Mouse (Mus musculus): ENCODE data around the gene Gm40460.
A peak's percentile ranks its signal among the peaks of the same experiment; 100 is the strongest.
"Not testable (repeated sequence)": the region's sequence is repeated elsewhere in the genome, so short reads cannot be mapped to it uniquely, and the experiment has no call there.

The Gm40460 gene

DNA sequence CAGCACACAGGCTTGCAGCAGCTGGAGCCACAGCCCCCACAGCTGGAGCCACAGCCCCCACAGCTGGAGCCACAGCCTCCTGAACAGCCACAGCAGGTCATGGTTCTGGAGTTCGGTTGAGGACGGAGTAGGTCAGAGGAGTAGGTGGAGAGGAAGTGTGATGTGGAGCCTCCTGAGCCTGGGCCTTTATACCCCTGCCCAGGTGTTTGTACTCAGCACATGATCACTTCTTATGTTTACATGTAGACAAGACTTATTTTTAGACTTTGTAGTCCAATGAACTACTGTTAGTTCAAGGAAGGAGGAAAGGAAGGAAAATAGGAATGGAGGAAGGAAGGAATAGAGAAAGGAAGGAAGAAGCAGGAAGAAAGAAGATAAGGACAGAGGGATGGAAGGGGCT lies at the start of gene Gm40460:
Gm40460 (minus strand) TSS at position 101 of the 400 bp plus-strand sequence.
- DNase-seq (ENCODE audit: low read depth, low spot score), result no peak

DNA sequence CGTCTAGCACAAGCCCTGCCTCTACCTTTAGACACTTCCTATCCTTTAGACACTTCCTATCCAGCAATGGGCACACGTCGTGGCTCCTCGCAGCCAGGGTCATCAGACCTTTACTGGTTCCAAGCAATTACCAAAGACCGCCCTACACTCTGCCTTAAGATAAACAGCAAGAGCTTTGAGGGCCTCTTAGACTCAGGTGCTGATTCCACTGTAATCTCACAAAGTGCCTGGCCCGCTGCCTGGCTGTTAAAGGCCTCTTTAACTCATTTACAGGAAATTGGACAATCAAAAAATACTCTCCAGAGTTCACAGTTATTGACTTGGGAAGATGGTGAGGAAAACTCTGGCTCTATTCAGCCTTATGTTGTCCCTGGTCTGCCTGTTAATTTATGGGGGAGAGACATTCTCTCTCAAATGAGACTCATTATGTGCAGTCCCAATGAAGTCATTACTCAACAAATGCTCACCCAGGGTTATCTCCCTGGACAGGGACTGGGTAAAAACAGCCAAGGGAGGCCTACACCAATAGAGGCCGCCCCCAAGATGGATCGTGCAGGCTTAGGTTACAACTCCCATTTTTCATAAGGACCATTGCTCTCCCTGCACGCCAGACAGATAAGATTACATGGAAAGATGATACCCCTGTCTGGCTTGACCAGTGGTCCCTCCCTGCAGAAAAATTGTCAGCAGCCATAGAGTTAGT lies 45.2 kb upstream of the Gm40460 start:
- not testable (repeated sequence) for DNase-seq (ENCODE audit: low read depth, low spot score)

DNA sequence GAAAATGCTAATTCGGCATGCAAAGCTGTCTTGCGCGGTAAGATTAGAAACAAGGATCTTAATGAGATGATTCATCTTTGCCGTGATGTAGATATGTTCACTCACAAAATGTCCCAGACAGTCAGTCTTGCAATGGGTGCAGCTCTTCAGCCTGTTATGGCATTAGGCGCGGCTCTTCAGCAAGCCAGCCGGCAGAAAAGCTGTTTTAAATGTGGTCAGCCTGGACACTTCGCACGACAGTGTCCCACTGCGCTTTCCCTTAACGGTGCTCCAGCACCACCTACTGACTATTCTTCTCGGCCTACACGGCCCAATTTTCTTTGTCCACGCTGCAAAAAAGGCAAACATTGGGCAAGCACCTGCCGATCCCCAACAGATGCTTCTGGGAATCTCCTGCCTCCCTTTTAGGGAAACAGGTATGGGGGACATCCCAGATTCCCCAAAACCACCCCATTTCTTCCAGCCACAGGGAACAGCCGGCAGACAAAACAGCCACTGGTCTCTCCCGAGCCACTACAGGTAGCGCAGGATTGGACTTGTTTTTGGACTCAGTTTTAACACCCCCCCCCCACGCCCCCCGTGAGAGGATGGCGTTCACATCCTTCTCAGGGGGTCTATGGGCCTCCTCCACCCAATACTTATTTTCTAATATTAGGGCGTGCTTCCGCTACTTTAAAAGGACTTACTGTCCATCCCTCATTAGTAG lies 44.4 kb upstream of the Gm40460 start:
- peak; percentile 12 for DNase-seq (ENCODE audit: low read depth, low spot score)

DNA sequence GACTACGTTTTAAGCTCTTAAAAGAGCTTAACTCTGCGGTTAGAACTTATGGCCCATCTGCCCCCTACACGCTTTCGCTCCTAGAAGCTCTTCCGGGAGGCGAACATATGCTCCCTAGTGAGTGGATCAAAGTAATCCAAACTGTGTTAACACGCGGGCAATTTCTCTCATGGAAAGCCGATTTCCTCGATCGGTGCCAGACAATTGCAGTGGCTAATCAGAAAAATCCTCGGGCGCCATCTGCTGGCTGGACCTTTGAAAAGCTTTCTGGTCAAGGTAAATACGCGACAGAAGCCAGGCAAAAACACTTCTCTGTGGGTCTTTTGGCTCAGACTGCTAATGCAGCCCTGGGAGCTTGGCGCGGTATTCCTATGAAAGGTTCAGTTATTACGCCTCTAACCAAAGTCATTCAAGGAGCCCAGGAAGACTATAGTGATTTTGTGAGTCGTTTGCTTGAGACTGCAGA lies 43.8 kb upstream of the Gm40460 start:
- peak; percentile 79 for DNase-seq (ENCODE audit: low read depth, low spot score)

DNA sequence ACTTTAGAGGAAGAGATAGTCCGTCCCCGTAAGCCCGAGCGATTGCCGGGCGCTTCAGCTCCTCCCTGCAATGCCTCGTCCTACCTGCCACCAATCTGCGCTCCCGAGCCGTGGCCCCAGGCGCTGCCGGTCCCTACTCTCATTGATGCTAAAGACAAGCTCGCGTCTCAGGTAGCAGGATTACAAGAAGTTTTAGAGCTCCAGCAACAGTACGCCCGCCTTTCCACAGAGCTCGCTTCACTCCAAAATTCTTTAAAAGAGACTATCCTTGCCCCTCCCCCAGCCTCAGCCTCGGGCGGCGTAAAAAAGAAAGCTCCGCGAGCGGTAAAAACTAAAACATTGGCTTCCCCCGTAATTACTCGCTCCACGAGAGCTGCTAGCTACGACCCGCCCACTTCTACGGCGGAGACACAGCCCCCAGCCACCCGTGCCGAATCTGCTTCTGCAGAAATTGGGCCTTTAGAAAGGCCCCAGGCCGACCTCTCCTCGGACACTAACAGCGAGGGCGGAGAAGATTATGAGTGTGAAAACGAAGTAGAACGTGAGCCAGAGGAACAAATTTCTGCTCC lies 43.2 kb upstream of the Gm40460 start:
- DNase-seq (ENCODE audit: low read depth, low spot score), result peak; percentile 21

DNA sequence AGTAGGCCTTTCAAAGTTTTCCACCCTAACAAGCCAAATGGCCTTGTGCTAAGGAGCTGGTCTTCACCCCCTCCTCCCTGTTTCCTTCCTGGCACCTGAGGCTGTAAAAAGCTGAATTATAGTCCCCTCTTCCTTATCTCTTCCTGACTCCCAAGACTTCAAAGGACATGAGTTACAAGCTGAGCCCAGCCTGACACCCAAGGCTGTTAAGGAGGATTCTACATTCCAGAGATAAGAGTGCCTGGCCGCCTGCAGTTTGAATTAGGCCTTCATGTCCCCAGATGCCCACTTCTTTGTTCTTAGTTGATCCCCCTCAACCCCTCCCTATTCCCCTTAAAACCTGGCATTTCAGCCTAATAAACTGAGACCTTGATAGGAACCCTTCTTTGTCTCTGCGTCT lies 42.0 kb upstream of the Gm40460 start:
- not testable (repeated sequence) for DNase-seq (ENCODE audit: low read depth, low spot score)

DNA sequence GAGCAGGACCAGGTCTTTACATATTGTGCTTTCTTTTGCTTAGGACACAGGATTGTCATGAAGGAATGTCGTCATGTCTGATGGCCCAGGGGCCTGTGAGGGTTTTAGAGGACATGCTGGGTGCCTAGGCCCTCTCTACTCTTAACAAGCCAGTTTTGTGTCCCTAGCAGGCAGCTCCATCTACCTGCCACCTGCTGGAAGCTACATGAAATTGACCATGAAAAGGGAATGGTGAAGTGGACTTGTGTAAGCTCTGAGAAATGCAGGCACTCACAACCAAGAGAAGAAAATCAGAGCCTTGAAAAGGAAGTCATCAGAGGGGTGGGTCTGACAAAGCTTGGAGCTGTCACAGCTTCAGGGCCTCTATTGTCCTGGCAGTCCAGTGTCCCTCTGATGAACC lies 38.4 kb upstream of the Gm40460 start:
- not testable (repeated sequence) for DNase-seq (ENCODE audit: low read depth, low spot score)

DNA sequence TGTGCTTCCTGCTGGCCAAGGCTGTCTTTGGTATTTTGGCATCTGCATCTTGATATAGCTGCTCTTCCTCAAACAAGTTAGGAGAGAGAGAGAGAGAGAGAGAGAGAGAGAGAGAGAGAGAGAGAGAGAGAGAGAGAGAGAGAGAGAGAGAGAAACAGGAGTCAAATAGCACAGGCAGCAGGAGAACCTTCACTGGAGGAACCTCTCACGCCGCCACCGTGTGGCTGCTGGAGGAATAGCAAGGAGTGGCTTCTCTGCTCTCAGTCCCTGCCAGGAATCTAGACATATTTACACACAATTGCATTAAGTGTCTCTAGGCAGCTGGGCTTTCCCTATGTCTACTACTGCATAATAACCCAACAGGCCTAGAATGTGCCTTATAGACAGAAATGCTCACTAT lies 37.3 kb upstream of the Gm40460 start:
- DNase-seq (ENCODE audit: low read depth, low spot score), result peak; percentile 15

DNA sequence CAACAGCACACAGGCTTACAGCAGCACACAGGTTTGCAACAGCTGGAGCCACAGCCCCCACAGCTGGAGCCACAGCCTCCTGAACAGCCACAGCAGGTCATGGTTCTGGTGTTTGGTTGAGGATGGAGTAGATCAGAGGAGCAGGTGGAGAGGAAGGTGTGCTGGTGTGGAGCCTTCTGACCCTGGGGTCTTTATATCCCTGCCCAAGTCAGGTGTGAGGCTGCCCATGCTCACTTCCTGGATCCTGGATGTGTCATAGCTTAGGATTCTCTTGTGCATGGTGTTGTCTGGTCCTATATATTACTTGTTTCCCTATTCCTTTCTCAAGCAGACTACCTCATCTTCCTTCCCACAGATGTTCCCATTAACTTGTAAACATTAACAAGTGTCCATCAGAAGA lies 33.4 kb upstream of the Gm40460 start, which contains the start of gene Gm4559:
Gm4559 (minus strand) TSS at position 101 of the 400 bp plus-strand sequence.
- not testable (repeated sequence) for DNase-seq (ENCODE audit: low read depth, low spot score)

DNA sequence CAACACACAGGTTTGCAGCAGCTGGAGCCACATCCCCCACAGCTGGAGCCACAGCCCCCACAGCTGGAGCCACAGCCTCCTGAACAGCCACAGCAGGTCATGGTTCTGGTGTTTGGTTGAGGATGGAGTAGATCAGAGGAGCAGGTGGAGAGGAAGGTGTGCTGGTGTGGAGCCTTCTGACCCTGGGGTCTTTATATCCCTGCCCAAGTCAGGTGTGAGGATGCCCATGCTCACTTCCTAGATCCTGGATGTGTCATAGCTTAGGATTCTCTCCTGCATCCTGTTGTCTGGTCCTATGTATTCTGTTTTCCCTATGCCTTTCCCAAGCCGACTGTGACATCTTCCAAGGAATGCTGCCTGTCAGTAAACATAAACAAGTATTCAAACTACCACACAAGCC lies 17.4 kb upstream of the Gm40460 start, which contains the start of gene Gm2431:
Gm2431 (minus strand) TSS at position 101 of the 400 bp plus-strand sequence.
- not testable (repeated sequence) for DNase-seq (ENCODE audit: low read depth, low spot score)

DNA sequence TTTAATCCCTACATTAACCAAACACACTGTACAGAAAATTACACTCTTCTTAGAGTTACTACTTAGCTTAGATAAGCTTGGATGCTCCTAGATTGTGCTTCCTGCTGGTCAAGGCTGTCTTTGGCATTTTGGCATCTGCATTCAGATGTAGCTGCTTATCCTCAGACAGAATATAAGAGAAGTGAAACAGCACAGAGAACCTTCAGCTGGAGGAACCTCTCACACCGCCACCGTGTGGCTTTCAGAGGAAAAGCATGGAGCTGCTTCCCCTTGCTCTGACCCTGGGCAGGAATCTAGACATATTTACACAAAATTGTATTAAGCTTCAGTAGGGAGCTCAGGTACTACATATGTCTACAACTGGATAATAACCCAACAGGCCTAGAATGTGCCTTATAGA lies 14.6 kb upstream of the Gm40460 start:
- DNase-seq (ENCODE audit: low read depth, low spot score), result peak; percentile 9

DNA sequence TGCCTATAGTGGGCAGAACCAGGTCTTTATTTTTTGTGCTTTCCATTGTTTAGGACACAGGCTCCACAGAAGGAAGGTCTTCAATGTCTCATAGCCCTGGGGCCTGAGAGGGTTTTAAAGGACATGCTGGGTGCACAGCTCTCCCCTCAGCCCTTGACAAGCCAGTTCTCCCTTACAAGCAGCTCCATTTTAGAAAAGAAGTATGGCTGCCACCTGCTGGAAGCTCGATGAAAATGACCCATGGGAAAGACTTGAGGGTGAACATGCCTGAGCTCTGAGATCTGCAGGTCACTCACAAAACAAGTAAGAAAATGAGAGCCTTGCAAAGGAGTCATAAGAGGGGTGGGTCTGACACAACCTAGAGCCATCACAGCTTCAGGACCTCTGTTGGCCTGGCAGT lies 8.9 kb upstream of the Gm40460 start:
- peak; percentile 11 for DNase-seq (ENCODE audit: low read depth, low spot score)

DNA sequence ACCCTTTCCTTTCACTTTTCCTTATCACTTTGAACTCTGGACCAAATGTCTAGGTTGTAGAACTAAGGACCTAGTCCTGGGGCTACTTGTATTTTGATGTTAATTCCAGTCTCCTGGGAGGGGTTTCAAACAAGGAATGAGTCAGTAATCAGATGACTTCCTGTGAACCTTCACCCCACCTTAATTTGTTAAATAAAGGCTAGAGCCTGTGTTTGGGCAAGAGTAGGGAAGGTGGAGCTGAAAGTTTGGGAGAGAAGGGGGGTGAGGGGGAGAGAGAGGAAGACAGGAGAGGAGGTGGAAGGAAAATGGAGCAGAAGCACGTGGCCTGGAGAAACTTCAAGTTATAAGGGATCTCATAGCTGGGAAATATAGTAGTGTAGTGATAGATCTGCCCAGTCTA lies 9.3 kb downstream of the Gm40460 start:
- DNase-seq (ENCODE audit: low read depth, low spot score), result no peak

DNA sequence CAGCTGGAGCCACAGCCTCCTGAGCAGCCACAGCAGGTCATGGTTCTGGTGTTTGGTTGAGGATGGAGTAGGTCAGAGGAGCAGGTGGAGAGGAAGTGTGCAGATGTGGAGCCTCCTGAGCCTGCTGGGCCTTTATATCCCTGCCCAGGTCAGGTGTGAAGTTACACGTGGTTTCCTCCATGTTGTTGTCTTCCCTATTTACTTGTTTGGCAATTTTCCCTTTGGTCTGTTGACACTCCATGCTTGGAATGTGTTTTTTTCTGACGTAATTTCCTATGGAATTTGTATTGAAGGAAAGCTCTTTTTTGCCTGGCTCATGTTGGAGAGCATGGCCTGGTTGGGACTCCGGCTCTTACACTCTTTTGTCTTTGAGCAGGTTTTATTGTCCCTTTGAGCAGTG lies 11.0 kb downstream of the Gm40460 start, which contains the start of gene Krtap5-5:
Krtap5-5 (minus strand) TSS at position 101 of the 400 bp plus-strand sequence.
- DNase-seq (ENCODE audit: low read depth, low spot score), result not testable (repeated sequence)

DNA sequence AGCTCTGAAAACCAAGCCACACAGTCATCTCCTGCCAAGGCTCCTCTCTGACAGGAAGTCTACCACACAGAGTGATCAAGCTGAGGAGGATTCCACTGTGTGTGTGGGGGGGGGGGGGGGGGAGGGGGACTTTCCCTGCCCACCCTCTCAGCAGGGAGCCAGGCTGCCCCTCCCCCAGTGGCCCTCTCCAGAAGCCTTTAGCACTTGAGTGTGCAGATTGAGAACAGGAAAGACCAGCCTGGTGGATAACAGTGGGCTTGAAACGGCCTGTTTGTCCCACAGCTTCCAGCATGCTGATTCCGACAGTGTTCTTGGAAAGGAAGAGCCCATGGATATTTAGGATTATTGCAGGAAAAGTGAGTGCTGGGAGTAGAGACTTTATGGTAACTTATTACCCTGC lies 16.4 kb downstream of the Gm40460 start:
- no peak for DNase-seq (ENCODE audit: low read depth, low spot score)

DNA sequence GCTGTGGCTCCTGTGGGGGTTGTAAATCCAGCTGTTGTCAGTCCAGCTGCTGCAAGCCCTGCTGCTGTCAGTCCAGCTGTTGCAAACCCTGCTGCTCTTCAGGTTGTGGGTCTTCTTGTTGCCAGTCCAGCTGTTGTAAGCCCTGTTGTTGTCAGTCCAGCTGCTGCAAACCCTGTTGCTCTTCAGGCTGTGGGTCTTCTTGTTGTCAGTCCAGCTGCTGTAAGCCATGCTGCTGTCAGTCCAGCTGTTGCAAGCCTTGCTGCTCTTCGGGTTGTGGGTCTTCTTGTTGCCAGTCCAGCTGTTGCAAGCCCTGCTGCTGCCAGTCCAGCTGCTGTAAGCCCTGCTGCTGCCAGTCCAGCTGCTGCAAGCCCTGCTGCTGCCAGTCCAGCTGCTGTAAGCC lies 28.7 kb downstream of the Gm40460 start:
- not testable (repeated sequence) for DNase-seq (ENCODE audit: low read depth, low spot score)

DNA sequence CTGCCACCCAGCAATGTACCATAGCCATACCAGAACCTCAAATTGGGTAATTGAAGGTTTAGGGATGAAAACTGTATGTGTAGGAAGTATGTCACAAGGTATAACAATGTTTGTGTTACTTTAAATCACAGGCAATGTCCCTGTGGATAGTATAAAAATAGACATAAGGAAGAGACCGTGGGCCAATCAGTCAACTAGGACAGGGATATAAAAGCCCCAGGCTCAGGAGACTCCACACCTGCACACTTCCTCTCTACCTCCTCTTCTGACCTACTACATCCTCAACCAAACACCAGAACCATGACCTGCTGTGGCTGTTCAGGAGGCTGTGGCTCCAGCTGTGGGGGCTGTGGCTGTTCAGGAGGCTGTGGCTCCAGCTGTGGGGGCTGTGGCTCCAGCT lies 29.3 kb downstream of the Gm40460 start, which contains the start of gene Gm7579:
Gm7579 (plus strand) TSS at position 301 of the 400 bp plus-strand sequence.
- no peak for DNase-seq (ENCODE audit: low read depth, low spot score)

DNA sequence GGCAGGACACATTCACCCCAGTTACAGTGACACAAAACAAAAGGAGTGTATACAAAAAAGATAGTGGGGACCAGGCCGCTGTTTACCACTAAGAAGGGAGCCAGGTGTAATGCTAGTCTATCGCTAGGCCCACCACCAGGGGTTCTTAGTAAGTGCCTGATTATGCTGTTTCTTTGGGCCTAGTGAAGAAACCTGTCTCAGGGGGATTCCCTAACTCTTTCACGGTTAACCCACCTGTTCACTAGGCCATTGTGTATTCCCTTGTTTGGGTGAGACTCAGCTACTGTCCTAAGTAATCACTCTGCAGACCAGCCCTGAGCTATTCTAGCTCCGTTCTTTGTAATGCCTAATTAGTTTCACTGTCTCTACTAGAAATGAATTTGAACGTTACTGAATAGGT lies 34.0 kb downstream of the Gm40460 start:
- not testable (repeated sequence) for DNase-seq (ENCODE audit: low read depth, low spot score)

DNA sequence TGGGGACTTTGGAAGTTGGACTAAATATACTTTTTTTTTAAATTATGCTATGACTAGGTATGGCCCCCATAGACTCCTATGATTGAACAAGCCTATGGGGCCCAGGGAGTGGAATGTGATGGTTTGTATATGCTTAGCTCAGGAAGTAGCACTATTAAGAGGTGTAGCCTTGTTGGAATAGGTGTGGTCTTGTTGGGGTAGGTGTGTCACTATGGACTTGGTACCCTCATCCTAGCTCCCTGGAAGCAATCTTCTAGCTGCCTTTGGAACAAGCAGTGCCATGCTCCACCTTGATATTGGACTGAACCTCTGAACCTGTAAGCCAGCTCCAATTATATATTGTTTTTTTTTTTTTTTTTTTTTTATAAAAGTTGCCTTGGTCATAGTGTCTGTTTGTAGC lies 35.4 kb downstream of the Gm40460 start:
- DNase-seq (ENCODE audit: low read depth, low spot score), result no peak

DNA sequence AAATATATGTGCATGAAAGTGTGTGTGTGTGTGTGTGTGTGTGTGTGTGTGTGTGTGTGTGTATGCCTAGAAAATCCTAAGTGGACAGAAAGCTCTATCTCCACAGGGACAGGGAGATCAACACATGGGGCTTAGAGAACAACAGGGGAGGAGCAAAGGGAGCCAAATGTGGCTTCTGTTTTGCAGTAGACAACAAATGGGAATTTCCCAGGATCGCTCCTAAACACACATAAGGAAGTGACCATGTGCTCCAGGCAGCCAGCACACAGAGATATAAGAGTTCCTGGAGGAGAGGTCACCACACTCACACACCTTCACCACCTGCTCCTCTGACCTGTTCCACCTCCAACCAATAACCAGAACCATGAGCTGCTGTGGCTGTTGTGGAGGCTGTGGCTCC lies 39.8 kb downstream of the Gm40460 start, which contains the start of gene Krtap5-3:
Krtap5-3 (plus strand) TSS at position 301 of the 400 bp plus-strand sequence.
- DNase-seq (ENCODE audit: low read depth, low spot score), result no peak

DNA sequence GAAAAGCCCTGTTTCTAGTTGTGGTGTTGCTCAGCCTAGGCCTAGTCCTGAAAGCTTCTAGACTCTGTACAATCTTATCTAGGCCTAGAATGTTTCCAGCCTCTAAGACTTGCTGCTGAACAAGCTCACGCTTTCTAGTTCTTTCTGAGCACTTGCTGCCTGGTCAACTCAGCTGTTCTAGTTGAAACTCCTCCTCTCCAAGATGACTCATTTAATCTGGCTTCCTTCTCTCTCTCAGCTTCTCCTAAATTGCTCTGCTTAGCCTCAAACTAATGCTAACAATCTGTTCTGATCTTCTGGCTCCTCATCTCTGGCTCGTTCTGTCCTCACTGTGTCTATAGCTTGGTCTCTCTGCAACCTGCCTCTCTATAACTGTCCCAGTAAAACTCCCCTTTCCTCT lies 42.1 kb downstream of the Gm40460 start:
- peak; percentile 44 for DNase-seq (ENCODE audit: low read depth, low spot score)
